Mouse (Mus musculus): Measurements from ENCODE around the gene Tmprss7.

Gene Tmprss7

DNA sequence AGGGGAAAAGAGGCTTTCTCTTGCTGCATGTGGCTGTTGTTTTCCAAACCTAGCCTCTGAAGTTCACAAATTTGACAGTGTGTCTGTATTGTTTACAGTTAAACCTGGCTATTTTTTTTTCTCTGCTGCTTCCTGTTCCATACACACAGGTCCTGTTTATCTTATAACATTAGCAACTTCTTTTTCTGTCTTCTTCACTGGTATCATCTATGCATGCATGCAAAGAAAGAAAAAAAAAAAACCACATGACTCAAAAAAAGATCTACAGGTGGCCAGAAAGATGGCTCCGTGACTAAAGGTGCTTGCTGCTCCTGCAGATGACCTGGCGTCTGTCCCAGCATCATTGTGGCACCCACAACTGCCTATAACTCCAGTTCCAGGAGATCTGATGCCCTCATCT, 68.1 kb downstream of the Tmprss7 start:
- DNase-seq (ENCODE audit: low spot score): no peak

DNA sequence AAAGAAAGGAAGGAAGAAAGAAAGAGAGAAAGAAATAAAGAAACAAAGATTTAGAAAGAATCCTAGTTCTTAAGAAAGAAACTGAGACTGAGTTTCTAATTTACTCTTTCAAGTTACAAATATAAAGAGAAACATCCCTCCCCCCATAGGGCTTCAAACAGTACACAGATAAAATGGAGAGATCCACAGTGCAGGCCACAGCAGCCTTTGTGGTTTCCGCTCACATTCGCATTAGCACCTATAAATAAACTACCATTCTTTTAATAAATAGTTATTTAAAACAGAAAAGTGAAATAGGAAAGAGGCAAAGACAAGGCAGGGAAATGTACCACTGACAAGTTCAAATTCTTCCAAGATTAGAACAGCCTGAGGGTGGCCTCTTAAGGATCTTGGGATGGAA, 68.7 kb downstream of the Tmprss7 start:
- DNase-seq (ENCODE audit: low spot score): no peak

DNA sequence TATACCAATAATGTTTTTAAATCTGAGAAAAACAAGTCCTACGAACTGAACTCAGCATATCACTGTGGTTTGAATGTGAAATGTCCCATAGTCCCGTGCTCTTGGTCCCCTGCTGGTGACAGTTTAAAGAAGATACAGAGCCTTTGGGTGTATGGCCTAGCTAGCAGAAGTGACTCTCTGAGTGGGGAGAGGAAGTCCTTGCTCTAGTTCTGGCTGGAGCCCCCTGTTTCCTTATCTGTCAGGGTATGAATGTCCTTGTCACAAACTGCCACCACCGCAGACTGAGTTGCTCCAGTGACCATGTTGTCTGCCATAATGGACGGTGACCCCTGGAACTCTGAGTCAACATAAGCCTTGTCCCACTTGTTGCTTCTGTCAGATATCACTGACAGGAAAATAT, 70.2 kb downstream of the Tmprss7 start:
- DNase-seq (ENCODE audit: low spot score): no peak

DNA sequence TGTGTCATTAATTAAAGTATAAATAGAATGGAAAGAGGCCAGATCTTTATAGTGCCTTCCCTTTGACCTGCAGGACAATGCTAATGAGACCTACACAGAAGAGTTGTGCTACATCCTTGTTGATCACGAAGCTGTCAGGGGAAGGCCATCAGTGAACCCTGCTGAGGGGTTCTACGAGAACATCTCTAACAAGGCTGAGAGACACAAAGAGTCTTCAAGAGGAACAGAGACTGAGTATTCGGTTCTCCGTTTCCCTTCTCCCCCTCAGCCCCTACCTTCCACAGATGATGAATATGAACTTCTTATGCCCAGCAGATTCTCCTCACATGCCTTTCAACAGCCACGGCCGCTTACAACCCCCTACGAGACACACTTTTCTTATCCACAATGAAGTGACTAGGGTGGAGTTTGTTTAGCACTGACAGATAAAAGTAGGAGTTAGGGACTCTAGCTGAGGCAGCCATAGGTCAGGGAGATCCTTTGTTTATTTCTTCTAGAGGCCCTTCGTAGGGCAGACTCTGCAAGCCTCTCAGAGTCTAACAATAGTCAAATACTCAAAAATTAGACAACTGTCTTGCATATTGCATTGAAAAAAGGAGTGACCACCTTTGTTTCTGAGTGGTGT, 73.6 kb downstream of the Tmprss7 start:
- DNase-seq (ENCODE audit: low spot score): no peak

DNA sequence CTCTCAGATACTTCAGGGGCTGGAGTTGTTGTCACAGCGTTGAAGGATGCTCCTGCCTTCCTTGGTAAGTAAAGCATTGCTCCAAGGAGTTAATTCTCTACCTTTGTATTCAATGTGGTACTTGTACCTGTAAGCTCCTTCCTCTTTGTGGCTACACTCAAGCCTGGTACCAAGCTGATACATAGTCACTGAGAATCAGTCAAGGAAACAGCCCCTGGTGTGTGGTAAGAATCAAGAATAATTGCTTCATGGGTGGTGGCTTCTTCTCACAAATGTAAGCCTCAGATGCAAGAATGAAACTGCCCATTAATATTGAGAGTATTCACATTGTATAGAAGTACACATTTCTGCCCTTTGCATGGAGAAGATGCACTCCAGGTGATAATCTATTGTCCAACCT, 77.5 kb downstream of the Tmprss7 start:
- DNase-seq (ENCODE audit: low spot score): no peak

DNA sequence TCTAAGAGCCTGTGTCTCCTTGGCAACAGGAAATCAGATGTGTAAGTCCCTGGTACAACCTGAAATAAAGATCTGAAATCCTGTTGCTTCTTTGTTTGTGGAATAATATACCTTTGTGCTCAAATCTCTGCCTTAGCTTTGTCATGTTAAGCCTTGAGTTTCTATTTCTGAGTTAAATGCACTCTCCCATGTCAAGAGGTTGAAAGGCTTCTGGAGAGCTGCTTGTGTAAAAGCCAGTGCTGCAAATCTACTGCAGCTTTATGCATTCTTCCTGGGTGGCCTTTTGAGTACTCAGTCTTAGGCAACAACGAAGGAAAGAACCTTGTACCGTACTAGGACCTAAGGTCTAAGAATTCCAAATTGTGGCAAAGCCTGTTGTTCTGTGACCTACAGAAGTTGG, 80.2 kb downstream of the Tmprss7 start:
- no peak for DNase-seq (ENCODE audit: low spot score)

DNA sequence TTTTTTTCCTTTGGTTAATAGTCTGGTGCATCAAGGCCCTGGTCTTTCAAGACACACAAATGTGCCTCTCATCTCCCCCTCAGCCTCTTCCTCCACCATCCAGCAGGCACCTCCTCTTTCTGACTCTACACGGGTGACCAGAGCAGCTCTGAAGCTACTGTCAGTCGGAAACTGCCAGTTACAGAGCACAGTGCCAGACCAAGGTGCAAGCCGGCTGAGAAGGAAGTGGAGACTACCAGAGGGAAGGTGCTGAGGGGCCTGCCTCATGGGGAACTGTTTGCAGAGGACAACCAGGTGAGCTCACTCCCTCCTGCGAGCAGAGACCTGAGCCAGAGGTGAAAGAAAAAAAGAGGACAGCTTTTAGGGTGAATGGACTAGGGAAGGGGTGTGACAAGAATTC, 83.2 kb downstream of the Tmprss7 start, which contains the start of gene Gcsam:
Gene Gcsam, plus strand, starts transcription at position 114 of the 400 bp plus-strand sequence.
- DNase-seq (ENCODE audit: low spot score): no peak

DNA sequence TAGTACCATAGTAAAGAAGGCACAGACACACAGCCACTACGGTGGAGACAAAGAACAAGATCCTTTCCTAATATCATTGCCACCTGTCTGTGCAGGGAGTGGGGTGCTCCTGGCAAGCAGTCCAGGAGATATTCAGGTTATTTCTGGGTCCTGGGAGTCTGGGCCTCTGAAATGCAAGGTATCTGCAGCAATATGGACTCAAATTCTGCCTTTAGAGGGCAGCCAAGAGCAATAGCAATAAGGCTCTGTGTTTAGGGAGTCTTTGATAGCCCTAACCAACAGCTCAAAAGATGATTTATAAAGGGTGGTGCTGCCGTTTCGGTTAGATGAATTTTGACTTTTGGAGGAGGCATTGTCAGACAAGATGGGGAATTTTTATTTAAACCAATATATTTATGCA, 84.2 kb downstream of the Tmprss7 start:
- DNase-seq (ENCODE audit: low spot score): no peak

DNA sequence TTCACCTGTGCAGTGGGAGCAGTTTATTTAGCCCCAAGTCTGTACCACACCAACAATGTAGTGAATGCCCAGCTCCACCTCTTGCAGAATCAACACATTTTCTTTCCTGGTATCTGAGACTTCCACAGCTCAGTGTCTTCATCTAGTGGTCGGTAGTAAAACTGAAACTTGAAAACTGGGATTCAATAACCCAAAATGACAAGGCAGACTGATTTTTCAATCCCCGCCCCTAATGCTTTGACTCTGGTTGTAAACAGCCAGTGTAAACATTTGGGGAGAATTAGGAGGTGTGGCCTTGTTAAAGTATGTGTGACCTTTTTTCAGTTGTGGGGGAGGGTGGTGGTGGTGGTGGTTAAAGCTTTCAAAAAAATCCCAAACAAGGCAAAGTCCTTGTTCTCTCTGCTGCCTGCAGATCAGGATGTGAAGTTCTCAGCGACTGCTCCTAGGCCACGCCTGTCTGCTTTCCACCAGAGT, 84.9 kb downstream of the Tmprss7 start:
- no peak for DNase-seq (ENCODE audit: low spot score)
